Mouse (Mus musculus) right cerebral cortex, adult 18-20 months (tissue): ENCODE results near the gene Ccr9.
"Not testable (repeated sequence)": the region's sequence is repeated elsewhere in the genome, so short reads cannot be mapped to it uniquely, and the experiment has no call there.

Experiments used
- DNase-seq: peaks from one replicate; pipeline ENCODE4 v3.0.0; 2022; ENCODE audit warnings: mixed read lengths

Ccr9 gene

DNA sequence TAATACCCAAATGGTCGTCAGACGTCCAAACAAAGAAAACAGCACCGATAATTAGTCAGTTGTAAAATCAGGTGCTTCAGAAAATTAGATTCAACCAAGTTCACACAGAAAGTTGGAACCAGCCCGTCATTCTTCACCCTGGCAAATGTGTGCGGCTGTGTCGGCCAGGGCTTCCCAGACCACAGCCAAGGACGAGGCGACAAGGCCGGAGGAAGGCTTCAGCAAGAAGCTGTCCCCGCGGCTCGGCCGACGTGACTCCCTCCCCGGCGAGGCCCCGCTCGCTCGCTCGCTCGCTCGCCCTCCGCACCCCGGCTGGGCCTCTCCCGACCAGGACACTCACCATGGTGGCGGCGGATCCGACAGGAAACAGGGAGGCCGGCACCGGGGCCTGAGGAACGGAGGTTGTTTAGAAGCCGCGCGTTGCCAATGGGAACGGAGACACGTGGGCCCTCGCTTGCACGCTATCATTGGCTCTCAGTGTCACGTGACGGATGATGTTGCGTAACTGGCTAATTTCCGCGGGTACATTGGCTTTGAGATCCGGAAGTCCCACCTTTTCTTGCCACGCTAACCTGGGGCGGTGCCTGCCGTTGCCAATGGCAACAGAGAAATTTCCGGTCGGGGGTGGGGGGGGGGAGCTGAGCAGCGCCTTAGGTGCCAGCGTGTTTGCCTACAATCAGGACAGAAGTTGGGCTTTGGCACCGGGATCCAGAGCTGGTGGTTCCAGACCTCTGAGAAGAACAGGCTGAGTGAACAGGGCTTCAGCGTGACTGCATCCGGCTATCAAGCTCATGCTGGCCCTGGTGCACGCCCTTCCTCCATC is 39.2 kb downstream of the Ccr9 start, which contains the start of gene Lztfl1:
TSS of gene Lztfl1 (minus strand) at position 512 of the 823 bp plus-strand sequence.
- DNase-seq = peak; percentile 98

DNA sequence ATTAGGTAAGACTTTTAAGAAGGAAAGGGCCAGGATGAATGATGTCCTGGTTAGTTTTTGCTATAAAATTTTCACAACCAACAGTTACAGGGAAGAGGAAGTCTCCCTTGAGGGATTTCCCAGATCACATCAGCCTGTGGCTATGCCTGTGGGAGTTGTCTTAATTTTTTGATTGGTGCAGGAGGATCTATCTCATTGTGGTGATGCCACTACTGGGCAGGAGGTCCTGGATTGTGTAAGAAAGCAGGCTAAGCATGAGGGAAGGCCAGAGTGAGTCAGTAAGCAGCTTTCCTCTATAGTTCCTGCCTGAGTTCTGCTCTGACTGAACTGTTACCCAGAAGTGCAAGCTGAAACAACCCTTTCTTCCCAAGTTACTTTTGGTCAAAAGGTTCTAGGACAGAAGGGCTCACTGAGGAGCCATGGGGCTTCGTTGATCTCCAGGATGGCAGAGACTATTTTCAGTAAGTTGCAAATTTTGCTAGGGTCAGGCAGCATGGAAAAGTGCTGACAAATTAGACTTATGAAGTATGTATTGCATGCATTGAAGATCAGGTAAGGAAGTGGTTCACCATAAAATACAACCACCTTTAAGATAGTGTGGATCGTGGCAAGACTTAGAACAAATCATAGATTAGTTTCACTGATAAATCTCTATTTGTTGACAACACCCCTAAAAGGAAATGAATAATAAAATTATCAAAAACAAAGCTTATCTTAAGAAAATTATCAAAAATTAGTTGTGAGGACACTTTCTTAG is 44.7 kb downstream of the Ccr9 start:
- DNase-seq = no peak

GRCm38 (mm10) chr9:123731271-123731670 is 53.0 kb downstream of the Ccr9 start:
- DNase-seq = no peak

- DNase-seq = no peak
Measured at GRCm38 (mm10) chr9:123734133-123734532, 55.9 kb downstream of the Ccr9 start.

DNA sequence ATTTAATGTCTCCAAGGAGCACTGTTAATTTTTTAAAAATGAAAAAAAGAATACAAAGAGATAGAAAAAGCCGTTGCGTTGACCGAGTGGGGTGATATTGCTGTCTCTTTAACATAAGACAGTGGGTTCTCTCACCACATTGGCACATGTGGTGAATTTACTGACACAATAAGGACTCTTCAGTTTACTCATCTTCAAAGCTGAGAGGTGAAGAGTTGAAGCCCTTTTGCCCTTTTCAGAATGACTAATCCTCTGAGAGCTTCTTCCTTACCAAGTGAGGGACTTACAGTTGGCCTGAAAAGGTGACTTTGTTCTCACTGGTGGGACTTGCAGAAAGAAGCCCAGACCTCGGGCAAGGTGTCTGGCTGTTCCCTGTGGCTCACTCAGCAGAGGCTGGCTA is 62.6 kb downstream of the Ccr9 start:
- no peak for DNase-seq

DNA sequence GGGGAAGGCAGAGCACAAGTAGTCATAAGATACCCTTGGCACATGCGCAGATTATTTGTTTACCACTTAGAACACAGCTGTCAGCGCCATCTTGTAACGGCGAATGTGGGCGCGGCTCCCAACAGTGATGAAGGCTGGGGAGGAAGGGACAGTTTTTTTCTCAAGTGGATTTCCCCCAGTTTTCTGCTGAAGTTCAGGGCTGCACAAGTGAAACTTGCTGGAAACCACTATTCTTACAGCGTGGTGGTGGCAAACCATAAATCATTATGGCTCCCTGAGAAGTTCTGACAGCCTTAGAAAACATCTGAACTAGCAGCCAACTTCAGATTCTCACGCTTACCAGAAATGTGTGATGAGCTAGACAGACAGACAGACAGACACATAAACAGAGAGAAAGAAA is 71.4 kb downstream of the Ccr9 start:
- not testable (repeated sequence) for DNase-seq

- DNase-seq = no peak
Measured at GRCm38 (mm10) chr9:123754333-123754732, 76.1 kb downstream of the Ccr9 start.

- no peak for DNase-seq
Measured at GRCm38 (mm10) chr9:123756752-123757151, 78.5 kb downstream of the Ccr9 start.

DNA sequence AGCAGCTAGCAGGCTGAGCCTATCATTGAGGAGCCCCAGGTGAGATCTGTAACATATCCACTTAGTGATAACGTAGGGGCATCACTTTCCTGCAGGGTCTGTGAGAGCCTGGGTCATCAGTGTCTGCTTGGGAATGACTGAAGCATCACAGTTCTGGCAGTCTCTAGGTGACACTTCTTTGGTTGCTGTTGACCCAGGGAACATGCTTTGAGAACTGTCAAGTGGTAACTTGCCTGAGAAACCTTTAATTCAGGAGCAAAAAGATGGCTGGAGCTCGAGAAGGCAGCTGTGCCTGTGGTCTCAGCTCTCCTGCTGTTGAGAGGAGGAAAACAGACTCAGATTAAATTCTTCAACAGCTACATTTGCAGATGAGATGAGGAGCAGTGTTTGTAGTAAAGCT is 79.1 kb downstream of the Ccr9 start:
- no peak for DNase-seq

- no peak for DNase-seq
Measured at GRCm38 (mm10) chr9:123758156-123758555, 79.9 kb downstream of the Ccr9 start.

- DNase-seq = no peak
Measured at GRCm38 (mm10) chr9:123758645-123759044, 80.4 kb downstream of the Ccr9 start.

DNA sequence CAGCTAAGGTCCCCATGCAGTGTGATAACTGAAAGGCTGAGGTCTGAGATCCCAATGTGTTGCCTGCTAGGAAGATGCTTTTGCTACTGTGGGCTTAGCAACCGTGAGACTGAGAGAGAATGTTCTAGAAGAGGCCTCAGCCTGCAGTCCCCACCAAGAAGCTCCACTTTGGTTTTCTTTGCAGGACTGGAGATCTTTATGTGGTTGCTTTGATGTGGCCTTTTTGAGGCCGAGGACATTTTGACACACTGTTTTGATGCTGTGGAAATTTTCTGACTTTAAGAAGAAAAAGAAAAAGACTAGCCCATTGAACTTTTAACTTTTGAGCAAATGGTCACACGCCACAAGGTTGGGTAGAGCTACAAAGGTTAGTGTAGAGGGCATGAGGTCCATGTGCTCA is 82.6 kb downstream of the Ccr9 start:
- DNase-seq = no peak

- no peak for DNase-seq
Measured at GRCm38 (mm10) chr9:123762886-123763285, 84.6 kb downstream of the Ccr9 start.

DNA sequence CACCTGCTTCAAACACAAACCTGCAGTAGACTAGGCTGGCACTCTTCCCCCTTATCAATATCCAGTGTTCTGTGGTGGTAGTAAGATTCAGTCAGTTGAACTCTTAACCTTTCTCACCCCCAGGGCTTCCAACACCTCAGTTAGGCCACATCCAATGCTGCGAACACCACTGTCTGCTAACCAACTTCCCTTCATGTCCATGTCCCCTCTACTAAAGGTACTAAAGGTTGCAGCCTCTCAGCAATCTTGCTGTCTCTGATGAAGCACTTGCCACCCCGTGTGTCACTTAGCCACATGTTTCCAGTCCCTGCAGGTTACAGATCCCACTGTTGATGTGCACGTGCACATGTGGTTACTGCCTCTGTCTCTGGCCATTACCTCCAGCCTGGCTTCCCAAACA is 85.5 kb downstream of the Ccr9 start:
- DNase-seq = no peak

DNA sequence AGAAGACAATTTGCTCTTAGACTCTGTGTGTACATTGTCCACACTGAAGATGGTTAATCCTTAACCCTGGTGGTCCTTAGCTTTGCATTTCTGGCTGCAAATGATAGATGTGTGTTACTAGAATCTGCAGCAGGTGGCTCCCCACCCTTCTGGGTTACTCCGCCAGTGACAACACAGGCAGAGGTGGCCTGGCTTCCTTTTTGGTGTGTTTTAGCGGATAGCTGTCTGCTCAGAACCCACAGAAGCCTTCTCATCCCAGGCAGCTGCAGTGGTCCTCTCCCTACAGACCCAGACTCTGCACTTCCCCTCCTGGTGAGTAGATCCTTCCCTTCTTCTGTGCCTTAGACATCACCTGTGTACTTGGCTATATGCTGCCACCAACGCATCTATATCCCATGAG is 88.8 kb downstream of the Ccr9 start:
- DNase-seq = no peak

DNA sequence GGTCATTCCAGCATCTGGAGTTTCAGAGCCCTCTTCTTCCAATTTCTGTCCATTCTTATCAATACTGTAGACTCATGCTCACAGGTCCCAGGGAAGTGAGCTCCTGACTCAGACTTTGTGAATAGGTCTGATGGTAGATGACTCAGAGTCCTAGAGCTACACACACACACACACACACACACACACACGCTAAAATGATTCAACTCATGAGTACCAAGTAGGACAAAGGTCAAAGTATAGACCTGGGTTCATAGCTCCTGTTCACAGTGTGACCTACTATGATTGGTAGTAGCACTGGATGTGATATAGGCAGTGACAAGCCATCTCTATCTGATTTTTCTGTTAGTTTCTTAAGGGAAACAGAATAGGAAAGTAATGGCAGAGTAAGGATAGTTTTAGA is 90.2 kb downstream of the Ccr9 start:
- no peak for DNase-seq

DNA sequence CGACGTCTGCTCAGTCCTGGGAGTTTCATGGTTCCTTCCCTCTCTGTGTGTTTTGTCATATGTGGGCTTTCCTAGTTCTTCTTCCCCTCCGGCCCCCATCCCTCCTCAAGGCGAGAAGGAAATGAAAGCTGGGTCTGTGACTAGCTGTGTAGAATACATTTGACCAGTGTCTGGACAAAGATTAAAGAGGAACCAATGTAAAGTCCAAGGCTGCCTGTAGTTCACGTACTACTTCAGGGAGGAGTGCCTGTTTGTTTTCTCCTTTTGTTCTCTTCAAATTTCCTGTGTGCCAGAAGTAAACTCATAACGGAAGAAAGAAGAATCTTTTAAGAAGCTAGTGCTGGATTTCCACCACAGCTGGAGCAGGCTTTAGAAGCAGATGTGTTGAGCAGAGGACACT is 91.3 kb downstream of the Ccr9 start:
- no peak for DNase-seq

GRCm38 (mm10) chr9:123773299-123773698 is 95.1 kb downstream of the Ccr9 start:
- DNase-seq = not testable (repeated sequence)

- DNase-seq = peak; percentile 4
Measured at GRCm38 (mm10) chr9:123788855-123789529, 110.8 kb downstream of the Ccr9 start.

- peak; percentile 32 for DNase-seq
Measured at GRCm38 (mm10) chr9:123796174-123796573, 117.9 kb downstream of the Ccr9 start.

- DNase-seq = no peak
Measured at GRCm38 (mm10) chr9:123801527-123801926, 123.3 kb downstream of the Ccr9 start.

GRCm38 (mm10) chr9:123802421-123802820 is 124.2 kb downstream of the Ccr9 start:
- no peak for DNase-seq

GRCm38 (mm10) chr9:123802896-123803295 is 124.7 kb downstream of the Ccr9 start:
- no peak for DNase-seq

GRCm38 (mm10) chr9:123805241-123805640 is 127.0 kb downstream of the Ccr9 start:
- no peak for DNase-seq
